Mouse (Mus musculus): ENCODE data around the gene Cdh5.

- peak; percentile 44 for TF ChIP-seq CTCF (IDR thresholded peaks at IDR 0.05; ENCODE audit: low read depth)
- no peak for TF ChIP-seq EP300 (IDR thresholded peaks at IDR 0.05; ENCODE audit: low read depth)
Observed at GRCm38 (mm10) chr8:104085281-104085680, 16.1 kb upstream of the Cdh5 start.
